Mouse (Mus musculus): ENCODE results near the gene Fkbp10.

Gene Fkbp10

DNA sequence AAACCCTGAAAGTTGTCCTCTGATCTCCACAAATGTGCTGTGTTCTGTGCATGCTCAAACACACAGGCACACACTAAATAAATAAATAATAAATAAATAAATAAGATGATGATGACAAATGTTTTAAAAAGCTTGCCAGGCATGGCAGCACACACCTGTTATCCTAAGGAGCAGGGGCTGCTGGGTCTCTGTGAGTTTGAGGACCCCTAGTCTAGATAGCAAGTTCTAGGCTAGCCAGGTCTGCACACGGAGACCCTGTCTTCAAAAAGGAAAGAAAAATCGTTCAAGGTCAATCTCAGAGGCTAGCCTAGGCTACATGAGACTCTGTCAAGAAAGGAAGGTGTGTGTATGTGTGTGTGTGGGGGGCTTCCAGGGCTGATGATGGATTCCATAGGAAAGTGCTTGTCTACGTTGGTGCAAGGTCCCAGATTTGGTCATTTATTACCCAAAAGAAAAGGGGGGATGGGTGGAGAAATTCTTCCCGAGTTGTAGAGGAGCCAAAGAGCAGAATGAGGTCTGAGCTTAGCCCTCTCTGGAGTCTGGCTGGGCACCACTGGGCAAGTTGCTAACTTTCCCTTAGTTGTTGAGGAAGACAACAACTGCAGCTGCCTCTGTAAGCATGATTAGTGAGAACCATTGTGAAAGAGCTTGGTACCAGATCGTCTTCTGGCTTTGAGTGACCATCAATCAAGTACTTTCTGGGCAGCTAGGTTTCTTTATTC, 21.0 kb upstream of the Fkbp10 start:
- no peak for DNase-seq (ENCODE audit: low spot score)

DNA sequence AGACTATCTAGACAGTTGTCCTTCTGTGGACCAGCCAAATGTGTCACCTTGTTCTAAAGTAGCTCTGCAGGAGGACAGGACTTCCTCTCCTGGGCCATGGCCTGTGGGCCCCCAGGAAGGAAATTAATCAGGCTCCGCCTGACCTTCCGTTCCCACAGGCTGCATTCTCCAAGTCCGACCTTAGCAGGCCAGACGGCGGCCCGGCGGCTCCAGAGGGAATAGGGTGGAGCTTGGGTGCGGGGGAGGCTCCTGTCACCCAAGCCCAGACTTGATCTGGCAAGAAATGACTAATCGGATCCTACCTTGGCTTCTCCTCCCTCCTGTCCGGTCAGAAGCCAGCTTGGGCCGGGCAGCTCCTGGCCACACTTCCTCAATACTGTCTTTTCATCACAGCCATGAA, 20.3 kb upstream of the Fkbp10 start:
- DNase-seq (ENCODE audit: low spot score) = peak; percentile 87

DNA sequence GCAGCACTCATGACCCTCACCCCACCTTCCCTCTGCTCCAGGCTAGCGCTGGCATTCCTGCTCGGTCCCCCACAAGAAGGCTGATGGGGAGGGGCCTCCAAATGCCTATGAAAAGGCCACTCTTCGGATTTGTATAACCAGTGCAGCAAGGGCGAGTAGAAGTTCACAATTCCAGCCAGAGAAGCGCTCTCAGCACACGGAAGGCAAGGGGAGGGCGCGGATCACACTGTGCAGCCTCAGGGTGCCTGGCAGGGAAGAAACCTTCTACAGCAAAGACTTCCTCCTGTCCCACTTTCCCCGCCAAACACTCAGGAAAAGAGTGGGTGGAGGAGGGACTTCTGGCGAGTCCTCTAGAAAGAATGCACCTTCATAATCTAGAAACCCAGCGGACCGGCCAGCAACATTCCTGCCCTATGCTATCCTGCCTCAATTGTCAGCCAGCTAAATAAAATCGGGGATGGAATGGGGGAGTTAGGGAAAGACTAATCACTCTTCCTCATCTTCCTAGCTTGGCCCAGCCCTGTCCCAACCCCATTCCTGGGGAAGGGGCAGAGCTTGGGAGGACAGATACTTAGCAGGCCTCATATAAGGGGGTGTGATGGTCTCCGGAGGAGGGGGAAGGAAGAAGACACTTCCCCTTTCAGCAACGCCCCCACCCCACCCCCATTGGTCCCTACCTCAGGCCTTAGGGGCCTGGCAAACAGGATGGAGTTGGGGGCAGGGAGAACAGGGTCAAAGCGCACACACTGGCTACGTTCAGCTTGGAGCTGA, 19.5 kb upstream of the Fkbp10 start:
- DNase-seq (ENCODE audit: low spot score) = peak; percentile 65

DNA sequence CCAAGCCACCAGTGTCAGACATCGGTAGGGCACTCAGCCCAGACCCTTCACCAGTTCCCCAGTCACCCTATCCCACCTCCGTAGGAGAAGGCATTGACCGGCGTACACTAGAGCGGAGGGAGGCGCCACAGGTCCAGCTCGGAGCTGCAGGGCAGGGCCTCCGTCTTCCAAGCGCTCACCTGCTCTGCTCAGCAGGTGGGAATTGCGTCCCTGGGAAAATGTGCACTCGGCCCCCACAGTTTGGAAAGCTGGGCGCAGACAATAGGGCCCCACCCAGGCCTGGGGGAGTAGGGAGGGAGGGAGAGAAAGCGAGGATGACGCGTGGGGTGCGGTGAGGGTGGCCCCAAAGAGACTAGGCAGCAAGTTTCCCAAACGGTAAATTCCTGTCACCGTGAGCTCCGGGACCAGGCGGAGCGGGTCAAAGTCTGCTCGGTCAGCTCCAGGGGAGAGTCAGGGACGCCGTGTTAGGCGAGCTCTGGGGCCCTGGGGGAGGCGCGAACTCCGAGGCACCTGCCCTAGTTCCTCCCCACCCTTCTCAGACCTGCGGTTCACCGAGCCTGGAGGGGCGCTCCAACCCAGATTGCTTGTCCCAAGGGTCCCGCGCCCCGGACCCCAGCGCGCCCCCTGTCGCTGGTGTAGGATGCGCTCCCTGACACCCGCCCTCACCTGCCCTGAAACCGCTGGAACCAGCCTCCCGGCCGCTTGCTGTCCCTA, 18.5 kb upstream of the Fkbp10 start:
- DNase-seq (ENCODE audit: low spot score) = no peak

DNA sequence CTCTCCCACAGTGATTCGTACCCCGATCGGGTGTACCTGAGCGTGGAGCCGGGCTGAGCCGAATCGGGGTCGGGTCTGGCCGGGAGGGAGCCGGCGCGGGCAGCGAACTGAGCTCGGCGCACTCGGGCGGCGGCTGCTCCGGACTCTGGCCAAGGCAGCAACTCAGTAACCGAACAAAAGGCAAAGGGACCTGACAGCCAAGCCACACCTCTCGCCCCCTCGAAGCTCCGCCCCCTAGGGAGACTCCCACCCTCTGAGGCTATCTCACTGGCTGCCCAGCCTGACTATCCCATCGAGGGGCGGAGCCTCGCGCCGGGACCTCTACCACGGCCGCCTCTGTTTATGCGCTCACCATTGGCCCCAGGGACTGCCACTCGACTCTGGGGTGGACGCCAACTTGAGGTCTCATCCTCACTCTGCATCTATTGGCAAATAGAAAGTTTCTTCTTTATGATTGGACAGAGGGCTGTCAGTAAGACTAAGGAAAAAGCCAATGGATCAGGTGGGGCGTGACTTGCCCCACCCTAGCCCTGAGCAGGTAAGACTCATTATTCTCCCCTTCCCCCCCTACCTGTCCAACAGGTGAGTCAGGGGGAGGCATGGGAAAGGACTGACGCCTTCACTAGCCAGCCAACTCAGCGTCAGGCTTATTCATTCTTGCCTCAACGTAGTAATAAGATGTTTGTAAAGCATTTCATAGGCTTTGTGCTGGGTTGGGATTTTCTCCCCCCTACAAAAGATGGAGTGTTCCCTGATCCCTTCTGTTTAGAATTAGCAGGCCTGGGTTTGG, 17.7 kb upstream of the Fkbp10 start, which contains the start of gene Jup:
Gene Jup, minus strand, starts transcription at position 164 of the 790 bp plus-strand sequence.
- DNase-seq (ENCODE audit: low spot score) = peak; percentile 100

DNA sequence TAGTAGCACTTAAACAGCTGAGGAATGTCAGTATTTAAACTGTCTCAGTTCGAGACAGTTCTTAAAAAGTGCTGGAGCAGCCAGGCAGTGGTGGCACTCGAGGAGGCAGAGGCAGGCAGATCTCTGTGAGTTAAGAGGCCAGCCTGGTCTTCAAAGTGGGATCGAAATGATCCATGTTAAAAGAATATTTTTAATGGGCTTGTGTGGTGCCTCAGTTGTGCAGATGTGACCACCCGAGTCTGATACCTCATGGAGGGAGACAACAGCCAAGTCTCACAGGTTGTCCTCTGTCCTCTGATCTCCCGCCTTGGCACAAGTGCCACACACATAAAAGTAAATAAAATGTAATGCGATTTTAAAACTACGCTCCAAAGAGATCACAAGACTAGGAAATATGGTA, 17.0 kb upstream of the Fkbp10 start:
- no peak for DNase-seq (ENCODE audit: low spot score)

DNA sequence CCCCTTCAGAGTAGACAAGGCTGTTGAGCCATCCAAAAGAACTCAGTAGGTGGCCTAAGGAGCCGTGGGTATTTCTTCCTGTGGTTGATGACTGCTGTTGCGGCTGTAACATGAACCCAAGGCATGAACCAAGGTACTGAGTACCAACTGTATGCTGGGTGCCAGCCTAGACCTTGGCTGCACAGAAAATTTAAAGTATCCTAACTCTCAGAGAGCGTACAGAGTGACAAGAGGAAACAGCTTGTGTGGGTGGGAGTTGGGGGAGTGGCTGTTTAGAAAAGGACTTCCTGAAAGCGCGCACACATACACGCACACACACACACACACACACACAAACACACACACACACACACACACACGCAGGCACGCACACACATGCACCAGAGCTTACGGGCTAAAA, 16.2 kb upstream of the Fkbp10 start:
- DNase-seq (ENCODE audit: low spot score) = no peak

DNA sequence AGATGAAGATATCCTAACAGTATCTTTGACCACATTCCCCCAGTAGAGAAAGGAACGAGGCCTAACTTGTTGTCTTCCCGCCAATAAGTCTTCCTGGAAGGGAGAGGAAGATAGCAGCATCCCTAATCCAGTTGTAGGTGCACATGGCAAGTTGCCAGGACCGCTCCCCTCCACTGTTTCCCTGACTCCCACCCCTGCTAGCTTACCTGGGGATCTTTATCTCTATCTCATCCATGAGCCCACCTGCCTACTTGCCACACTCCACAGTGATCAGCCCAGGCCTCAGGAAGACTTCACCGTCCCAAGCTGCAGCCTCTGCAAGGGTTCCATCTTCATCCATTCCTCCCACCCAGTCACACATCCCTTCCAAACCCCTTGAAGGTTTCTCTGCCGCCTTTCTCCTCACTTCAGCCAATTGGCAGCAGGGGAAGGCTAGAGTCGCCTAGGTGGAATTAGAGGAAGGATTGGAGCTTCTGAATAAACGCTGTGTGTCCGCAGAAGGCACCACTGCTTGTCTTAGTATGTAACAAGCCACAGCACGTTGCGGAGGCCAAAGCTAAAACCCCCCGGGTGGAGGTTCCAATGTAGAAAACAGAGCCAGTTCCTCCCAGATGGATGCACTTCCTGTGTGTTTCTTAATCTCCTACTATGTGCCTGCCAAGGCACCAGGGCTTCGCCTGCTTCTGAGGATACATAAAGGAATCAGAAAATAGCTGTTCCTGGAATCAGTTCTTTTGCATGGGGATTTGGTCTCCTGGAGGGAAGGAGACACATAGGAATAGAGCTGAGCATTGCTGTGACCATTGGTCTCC, 15.6 kb upstream of the Fkbp10 start:
- DNase-seq (ENCODE audit: low spot score) = no peak

DNA sequence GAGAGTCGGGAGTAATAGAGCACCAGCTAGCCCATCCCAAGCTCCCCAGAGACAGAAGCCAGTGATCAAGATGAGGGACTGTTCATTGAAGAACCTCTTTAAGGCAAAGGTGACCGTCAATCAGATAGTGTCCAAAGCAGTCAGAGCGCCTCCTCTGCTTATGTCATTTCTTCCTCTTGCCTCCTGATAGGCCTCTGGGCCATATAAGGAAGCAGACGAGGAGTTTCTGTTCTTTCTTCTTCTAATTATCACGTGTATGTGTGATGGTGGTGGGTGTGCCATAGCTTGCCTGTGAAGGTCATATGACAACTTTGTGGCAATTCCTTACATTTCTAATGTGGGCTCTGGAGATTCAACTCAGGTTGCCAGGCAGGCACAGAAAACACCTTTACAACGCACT, 14.7 kb upstream of the Fkbp10 start:
- DNase-seq (ENCODE audit: low spot score) = no peak

DNA sequence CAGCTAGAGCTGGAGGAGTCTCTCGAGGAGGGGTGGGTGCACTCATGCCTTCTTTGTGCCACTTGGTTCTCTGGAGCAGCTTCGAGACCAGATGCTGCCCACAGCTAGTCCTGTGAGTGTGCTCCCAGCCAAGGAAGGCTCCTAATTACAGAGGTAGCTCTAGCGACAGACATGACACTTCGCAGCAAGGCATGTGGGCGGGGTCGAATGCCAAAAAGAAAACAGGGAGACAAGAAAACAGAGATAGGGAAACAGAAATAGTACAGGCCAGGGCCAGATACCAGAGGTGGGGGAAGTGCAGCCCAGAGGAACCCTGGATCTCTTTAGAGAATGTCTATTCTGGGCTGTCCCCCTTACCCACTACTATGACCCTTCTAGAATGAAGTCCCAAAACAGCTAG, 13.3 kb upstream of the Fkbp10 start:
- no peak for DNase-seq (ENCODE audit: low spot score)

DNA sequence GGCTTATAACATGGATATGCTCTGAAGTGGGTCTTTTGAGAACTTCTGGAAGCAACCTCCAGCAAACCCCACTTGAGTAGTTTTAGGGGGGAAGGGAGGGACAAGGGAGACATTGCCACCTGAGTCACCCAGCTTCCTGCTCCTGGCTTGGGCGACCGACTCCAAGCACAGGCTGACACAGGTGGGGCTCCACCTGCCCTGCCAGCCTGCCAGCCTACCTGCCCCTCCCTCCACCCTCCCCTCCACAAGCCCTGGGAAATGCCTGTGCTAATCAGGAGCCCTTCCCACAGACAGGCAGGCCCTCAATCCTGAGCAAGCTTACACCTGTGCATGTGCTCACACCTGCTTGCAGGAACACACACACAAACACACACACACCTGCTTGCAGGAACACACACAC, 12.8 kb upstream of the Fkbp10 start:
- peak; percentile 68 for DNase-seq (ENCODE audit: low spot score)

DNA sequence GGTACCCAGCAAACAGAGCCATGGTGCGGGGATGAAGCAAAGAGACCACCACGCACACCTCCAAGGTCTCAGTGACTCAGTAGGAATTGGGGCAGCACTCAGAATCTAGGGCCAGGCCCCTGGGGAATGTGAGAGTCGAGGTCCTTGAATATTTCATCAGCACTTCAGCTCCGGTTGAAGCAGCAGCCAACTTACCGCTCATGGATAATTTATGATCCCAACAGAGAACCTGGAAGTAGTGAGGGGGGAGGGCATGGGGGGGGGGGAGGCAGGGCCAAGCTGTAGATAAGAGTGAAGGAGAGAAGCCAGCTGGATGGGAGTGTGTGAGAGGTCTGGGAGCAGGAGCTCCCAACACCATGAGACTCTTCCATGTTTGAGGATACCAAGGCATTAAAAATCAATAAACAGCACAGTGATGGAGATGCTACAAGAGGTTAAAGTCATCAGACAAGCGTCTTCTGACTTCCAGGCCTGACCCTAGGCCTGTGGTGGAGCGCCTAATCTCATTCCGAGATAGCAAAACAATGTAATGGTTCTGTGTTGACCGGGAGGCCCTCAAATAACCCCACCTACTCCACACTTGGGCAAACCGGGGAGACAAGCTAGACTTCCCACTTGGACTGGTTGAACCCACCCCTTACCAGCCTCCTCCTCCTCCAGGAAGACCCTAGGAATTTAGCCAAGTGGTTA, 11.9 kb upstream of the Fkbp10 start:
- DNase-seq (ENCODE audit: low spot score) = no peak

DNA sequence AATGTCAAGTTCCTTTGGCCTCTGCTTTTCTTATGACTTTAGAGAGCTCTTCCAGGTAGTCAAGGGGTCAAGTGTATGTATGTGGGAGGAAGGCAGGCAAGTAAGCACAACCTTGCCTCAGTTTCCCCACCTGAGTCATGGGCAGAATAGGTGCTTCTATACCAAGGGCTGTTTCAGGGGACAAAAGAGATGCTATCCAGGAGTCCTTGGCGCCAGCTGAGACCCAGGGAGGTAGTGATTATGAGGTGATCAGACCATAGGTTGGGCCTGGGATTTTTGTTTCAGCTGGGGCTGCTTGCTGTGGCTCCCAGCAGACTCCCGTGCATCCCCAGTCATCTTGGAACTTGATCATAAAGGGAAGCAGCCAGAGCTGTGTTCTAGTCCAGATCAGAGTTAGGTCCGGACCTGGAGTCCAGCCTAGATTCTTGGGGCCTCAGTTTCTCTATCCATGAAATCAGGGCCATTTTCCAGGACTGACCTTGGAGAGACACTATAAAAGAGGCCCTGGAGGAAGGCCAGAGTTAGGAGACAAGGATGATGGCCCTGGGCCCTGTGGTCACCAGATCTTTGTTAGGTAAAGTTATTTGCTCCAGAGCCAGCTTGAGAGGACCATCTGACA, 10.9 kb upstream of the Fkbp10 start:
- DNase-seq (ENCODE audit: low spot score) = no peak

DNA sequence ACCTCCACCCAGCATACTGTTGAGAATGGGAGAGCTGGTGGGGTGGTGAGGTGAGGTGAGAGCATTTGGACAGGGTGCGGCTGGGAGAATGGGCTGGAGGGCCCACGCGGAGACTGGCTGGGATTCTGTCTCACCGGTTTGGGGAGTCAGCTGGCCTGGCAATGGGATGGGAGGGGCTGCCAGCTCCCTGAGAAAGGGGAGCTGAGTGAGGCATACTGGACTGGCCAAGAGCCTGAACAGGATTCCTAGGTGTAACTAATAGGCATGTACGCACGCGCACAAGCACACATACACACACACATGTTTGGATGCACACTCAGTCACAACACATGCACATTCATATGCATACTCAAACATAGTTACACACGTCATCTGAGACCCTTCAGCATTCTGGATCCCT, 9.2 kb upstream of the Fkbp10 start:
- no peak for DNase-seq (ENCODE audit: low spot score)

DNA sequence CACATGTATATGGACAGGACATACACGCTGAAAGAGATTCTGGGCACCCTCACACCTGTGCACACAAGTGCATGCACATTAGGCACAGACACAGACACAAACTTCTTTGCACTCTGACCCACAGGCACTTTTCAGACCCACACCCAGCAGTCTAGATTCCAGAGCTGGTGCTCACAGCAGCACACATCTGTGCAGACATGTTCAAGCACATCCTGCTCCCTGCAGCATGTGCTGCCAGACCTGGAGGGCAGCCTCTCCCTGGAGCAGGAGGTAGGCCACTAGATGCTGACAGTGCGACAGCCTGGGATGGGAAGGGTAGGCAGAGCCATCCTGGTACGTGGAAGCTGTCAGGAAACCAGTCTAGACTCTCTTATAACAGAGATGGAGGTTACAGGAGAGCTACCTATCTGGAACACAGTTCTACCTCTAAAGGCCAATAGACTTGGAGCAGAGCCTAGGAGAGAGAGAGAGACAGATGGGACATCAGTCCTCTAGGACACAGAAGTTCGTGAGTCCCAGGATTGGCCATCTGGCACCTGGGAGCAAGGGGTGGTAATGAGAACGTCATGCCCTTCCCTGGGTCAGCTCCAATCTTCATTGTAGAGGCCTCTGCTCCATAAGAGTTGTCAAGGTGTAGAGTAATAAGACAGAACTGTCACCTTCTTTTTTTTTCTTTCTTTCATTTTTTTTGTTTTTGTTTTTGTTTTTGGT, 8.3 kb upstream of the Fkbp10 start:
- DNase-seq (ENCODE audit: low spot score) = no peak

DNA sequence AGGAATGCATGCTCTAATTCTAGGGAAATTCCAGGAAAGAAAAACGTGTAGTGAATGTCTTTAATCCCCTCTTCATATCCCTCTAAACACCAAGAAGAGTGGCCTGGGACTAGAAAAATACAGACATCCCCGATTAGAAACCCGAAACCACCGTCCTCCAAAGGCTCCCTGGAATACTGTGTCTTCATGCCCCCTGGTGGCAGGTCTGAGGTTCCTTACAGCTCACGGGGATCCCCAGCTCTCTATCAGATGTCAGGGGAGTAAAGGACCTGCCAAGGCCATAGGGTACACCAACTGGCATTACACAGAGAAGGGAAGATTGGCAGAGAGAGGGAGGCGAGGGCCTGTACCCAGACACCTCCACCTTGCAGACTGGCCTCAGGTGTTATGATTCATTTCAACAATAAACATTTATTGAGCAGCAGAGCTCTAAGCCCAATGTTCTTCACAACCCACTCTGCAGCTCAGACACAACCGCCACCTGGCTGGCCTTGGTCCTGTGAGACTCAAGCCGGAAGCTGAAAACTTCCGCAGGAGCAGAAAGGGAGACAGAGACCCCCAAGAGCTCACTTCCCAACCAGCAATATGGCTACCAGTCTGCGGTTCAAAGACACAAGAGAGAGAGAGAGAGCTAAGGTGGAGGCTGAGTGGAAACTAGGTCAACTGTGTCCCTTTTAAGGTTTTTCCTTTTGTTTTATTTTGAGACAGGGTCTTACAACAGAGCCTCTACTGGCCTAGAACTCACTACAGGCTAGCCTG, 7.2 kb upstream of the Fkbp10 start:
- peak; percentile 87 for DNase-seq (ENCODE audit: low spot score)

DNA sequence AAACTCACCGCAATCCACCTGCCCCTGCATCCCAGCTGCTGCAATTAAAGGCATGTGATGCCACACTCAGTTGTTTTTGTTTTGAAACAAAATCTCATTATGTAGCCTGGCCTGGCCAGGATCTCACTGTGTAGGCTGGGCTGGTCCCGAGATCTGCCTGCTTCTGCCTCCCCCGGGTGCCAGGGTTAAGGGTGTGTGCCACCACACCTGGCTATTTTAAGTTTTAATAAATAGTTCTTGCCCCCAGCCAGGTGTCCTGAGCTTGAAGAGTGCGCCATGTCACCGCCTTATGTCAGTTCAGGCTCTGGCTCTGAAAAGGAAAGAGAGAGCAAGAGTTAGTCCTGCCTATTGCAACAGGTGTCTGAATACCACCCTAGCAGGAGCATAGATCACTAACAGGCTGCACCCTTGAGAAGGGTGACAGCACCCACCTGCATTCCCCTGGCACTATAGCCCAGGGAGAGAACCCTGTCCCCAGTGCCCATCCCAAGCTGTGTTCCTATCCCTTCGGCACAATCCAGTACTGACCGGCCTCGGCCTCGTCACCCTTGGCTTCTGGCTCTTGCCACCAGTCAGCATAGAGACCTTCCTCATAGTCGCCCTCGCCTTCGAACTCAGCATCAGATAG, 6.5 kb upstream of the Fkbp10 start:
- DNase-seq (ENCODE audit: low spot score) = no peak

DNA sequence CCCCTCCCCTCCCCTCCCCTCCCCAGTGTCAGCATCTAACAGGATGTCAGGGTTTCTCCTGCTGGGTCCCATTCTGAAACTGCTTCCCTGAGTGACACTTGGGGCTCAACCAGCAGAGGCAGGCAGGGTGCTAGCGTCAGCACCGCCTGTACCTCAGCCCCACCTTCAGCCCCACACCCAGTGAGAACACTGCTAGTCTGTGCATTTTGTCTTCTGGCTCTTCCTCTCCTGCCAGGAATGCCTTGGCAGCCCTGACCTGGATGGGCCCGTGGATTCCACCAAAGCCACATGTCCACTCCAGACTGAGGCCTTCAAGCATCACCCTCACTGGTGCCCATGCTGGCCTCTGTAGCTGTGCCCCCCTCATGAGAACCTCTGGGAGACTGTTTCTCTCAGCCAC, 5.8 kb upstream of the Fkbp10 start:
- DNase-seq (ENCODE audit: low spot score) = no peak
